12 mouse cellular contexts compared by ENCODE assay signal in the genomic region with DNA sequence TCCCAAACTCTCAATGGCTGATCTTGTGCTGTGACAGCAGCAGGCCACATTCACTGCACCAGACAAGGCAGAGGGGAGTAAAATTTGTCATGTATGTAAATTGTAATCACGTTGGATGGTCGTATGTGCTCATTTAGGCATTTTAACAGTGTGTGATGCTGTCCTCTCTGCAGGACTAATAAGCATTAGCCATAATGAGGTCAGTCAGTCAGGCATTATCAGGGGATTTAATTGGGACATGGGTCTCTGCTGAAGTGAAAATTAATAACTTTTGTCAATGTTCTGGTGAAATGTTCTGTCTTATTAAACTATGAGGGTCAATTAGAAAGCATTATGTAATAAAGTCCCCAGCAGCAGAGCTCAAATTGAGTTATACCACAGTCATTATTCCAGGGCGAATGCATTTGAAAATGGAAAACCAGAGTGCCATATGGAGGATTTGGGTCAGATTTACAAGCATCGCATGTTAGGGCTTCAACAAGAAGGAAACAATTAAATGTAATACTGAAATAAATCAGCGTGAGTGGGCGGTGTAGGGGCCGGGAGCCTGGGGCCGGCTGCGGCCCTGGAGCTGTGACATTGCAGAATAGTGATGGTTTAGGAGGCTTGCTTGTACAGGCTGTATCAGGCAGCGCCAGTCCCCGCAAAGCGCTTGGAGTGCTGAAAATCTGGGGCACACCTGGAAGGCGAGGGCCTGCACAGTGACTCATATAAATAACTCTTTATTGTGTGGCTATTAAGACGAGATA.
A peak's percentile ranks its signal among the peaks of the same experiment; 100 is the strongest.
DNase-seq lines count a peak whose midpoint lies in the region; ATAC-seq and TF ChIP-seq lines count a peak whose summit lies in the region.
"Had no signal": no experiment of that assay in that cellular context is flagged by ENCODE, and none has a peak within 500 bp of the region (broad histone marks: within the 10 kb centered on the region; RNA-seq: fewer than 3 reads in every experiment).

No protein-coding gene starts in this region.

- H3K4me2 ChIP-seq in embryonic facial prominence, embryonic 15.5 days (replicated peaks), result 0 out of 2 replicates have a peak overlapping the region, but pooled peaks have one; percentile 4
- H3K4me2 ChIP-seq in limb, embryonic 14.5 days (replicated peaks; ENCODE audit: low read depth, low read length, severe bottlenecking), result no peak overlapping the region
- H3K4me2 ChIP-seq: stomach, embryonic 15.5 days had no signal

- peaks cover 12% of the 10 kb centered on the region for H3K4me1 ChIP-seq in embryonic facial prominence, embryonic 15.5 days
- H3K4me1 ChIP-seq in limb, embryonic 14.5 days (ENCODE audit: control insufficient read depth, insufficient read depth, low read length), result peaks cover 16% of the 10 kb centered on the region
- H3K4me1 ChIP-seq: stomach, embryonic 15.5 days had no signal

- H3K4me3 ChIP-seq in embryonic facial prominence, embryonic 15.5 days (replicated peaks), result no peak overlapping the region
- H3K4me3 ChIP-seq in limb, embryonic 14.5 days (replicated peaks; ENCODE audit: low read length), result no peak overlapping the region
- H3K4me3 ChIP-seq: myocyte; stomach, embryonic 15.5 days had no signal

- ATAC-seq in embryonic facial prominence, embryonic 15.5 days (ENCODE audit: insufficient number of reproducible peaks, low FRiP score, low TSS enrichment, low read depth), result no peak; the same call in 1 of the 2 replicates
- ATAC-seq in limb, embryonic 14.5 days (ENCODE audit: low FRiP score, low read depth), result peak; percentile 78

- TF ChIP-seq POLR2A in limb, embryonic 14.5 days (IDR thresholded peaks at IDR 0.05; ENCODE audit: borderline replicate concordance, extremely low read depth, insufficient read depth, insufficient read length), result no peak

- H3K36me3 ChIP-seq in embryonic facial prominence, embryonic 15.5 days, result no peaks in the 10 kb centered on the region
- no peaks in the 10 kb centered on the region for H3K36me3 ChIP-seq in limb, embryonic 14.5 days (ENCODE audit: control insufficient read depth, insufficient read depth, low read length)
- H3K36me3 ChIP-seq: stomach, embryonic 15.5 days had no signal

- no peak overlapping the region for H3K27ac ChIP-seq in embryonic facial prominence, embryonic 15.5 days (replicated peaks)
- no peak overlapping the region for H3K27ac ChIP-seq in limb, embryonic 14.5 days (replicated peaks; ENCODE audit: low read depth, low read length)
- H3K27ac ChIP-seq: liver, embryonic 14.5 days; stomach, embryonic 15.5 days had no signal

- 31% methylated on average over 14 of the region's 14 CpGs for WGBS in embryonic facial prominence, embryonic 15.5 days
- 9% methylated on average over 14 of the region's 14 CpGs for WGBS in limb, embryonic 14.5 days

- no peaks in the 10 kb centered on the region for H3K9me3 ChIP-seq in embryonic facial prominence, embryonic 15.5 days (replicated peaks)
- no peaks in the 10 kb centered on the region for H3K9me3 ChIP-seq in limb, embryonic 14.5 days (ENCODE audit: control insufficient read depth, low read length)
- H3K9me3 ChIP-seq: stomach, embryonic 15.5 days had no signal

- DNase-seq in cerebellum, adult 11-12 months, result peak; percentile 24
- no peak for DNase-seq in cerebellum, adult 11 months
- DNase-seq in MN1 (ENCODE audit: low spot score), result peak; percentile 83
- peak; percentile 53 for DNase-seq in limb, embryonic 14.5 days (ENCODE audit: low spot score)
- no peak for DNase-seq in natural killer cell, adult 2 months (ENCODE audit: low spot score in 2 of 2)
- DNase-seq in urinary bladder, postnatal 25 days (ENCODE audit: low spot score), result no peak
- no peak for DNase-seq in urinary bladder, postnatal 10 days (ENCODE audit: low spot score)
- DNase-seq: kidney, postnatal 14 days had no signal

- H3K27me3 ChIP-seq in embryonic facial prominence, embryonic 15.5 days, result no peaks in the 10 kb centered on the region
- no peaks in the 10 kb centered on the region for H3K27me3 ChIP-seq in limb, embryonic 14.5 days (ENCODE audit: control insufficient read depth, insufficient read depth, low read length)
- H3K27me3 ChIP-seq: stomach, embryonic 15.5 days had no signal

- no peak overlapping the region for H3K9ac ChIP-seq in embryonic facial prominence, embryonic 15.5 days
- no peak overlapping the region for H3K9ac ChIP-seq in limb, embryonic 14.5 days (ENCODE audit: low read depth, low read length, severe bottlenecking)
- H3K9ac ChIP-seq: liver, embryonic 14.5 days; stomach, embryonic 15.5 days had no signal

Comparison
In these comparisons a context has a peak if more than half of its experiments do, and no peak if none do; other contexts are left out.
1. DNase-seq: peak in cerebellum, adult 11-12 months (single experiment), MN1 (single experiment) and limb, embryonic 14.5 days (single experiment); none in cerebellum, adult 11 months (single experiment), natural killer cell, adult 2 months (0 of 2), urinary bladder, postnatal 25 days (single experiment) and urinary bladder, postnatal 10 days (single experiment).